Mouse (Mus musculus) C2C12 (cell line): ENCODE data around the gene Atp5b. TPM values are rescaled to one million over a fixed set of nuclear protein-coding genes. Genes with fewer than 3 reads are reported as not detected.

Experiments
- H3K27me3 ChIP-seq: one replicate; pipeline ENCODE4 v1.6.1; 2011; ENCODE audit not compliant: control insufficient read depth, insufficient read depth, insufficient read length
- H3K36me3 ChIP-seq: one replicate; pipeline ENCODE4 v1.6.1; 2011; ENCODE audit not compliant: control insufficient read depth, insufficient read depth
- H3K4me3 ChIP-seq: one replicate; pipeline ENCODE4 v1.5.1; 2011; ENCODE audit warnings: mild to moderate bottlenecking, control low read depth; ENCODE audit not compliant: poor library complexity, insufficient read depth, severe bottlenecking
- H3K79me2 ChIP-seq: one replicate; pipeline ENCODE4 v1.6.1; 2011; ENCODE audit not compliant: control insufficient read depth, insufficient read depth
- H3K79me3 ChIP-seq: one replicate; pipeline ENCODE4 v1.6.1; 2011; ENCODE audit warnings: low read depth, control low read depth
- H3ac ChIP-seq: one replicate; pipeline ENCODE3; 2011; ENCODE audit warnings: low read depth; ENCODE audit not compliant: control insufficient read depth, insufficient read length
- CEBPB ChIP-seq: IDR thresholded peaks from one replicate; pipeline ENCODE4 v1.6.1; 2011; ENCODE audit warnings: low read depth, mild to moderate bottlenecking, control low read depth, moderate library complexity
- CTCF ChIP-seq: IDR thresholded peaks from one replicate; pipeline ENCODE4 v1.5.1; 2011; ENCODE audit not compliant: control insufficient read depth, insufficient read depth, insufficient read length
- FOSL1 ChIP-seq: IDR thresholded peaks from one replicate; pipeline ENCODE4 v1.8.0; 2011; ENCODE audit warnings: mild to moderate bottlenecking, low read length; ENCODE audit not compliant: poor library complexity, insufficient read depth, severe bottlenecking
- MAX ChIP-seq: IDR thresholded peaks from one replicate; pipeline ENCODE4 v1.6.1; 2011; ENCODE audit warnings: mild to moderate bottlenecking, control low read depth
- MYOD1 ChIP-seq: IDR thresholded peaks from one replicate; pipeline ENCODE4 v1.6.1; 2011; ENCODE audit warnings: low read depth; ENCODE audit not compliant: control insufficient read depth, insufficient read length
- MYOG ChIP-seq: IDR thresholded peaks from one replicate; pipeline ENCODE4 v1.6.1; 2011; ENCODE audit not compliant: control insufficient read depth, insufficient read length; ENCODE audit errors: extremely low read depth
- USF1 ChIP-seq: IDR thresholded peaks from one replicate; pipeline ENCODE4 v1.6.1; 2011; ENCODE audit warnings: low read depth, mild to moderate bottlenecking, control low read depth, moderate library complexity
- polyA plus RNA-seq: library from polyadenylated mRNA; unstranded; fragments of >200 nt; fragmentation: generic; extraction: Trizol; gene quantifications from one replicate; pipeline ENCODE4 v1.2.1, GENCODE M21; 2012; ENCODE audit warnings: missing spikeins

Gene Atp5b
- polyA plus RNA-seq, 1 experiment: 3,917 TPM

DNA sequence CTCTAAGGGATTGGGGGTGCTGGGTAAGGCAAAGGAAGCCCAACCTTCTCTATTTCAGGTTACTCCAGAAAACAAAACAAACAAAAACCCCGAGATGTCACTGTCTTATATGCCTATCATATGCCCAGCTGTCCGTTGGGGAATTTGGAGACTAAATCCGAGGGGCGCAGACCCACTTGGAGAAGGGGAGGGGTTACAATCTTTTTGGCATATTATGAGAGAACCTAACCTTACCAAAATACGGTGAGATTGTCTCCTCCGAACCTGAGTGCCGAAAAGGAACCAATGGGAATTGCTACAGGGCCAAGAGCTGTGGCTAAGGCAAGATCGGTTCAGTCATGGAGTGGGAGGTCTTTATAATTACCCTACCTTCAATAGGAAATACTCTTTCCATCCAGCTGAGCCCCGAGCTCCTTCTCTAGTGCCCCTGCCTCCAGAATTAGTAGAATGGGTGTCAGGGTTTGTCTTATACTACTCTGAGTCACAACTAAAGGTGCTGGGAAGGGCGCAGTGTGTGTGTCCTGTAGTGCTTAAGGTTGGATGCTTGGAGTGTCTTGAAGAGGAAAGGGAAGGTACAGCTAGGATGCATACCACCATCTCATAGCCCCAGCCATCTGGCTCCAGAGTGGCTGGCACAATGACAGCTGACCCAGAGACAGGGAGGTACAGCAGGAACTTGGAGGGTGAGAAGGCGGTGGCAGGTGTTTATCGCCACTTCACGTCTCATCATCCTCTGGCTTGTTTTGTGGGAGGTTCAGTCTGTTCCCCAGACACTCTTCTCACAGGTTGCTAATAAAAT is 10.6 kb downstream of the Atp5b start:
- TF ChIP-seq MAX: no peak
- no peak for TF ChIP-seq CEBPB
- no peak for TF ChIP-seq USF1
- TF ChIP-seq MYOD1: peak; percentile 3
- no peak for TF ChIP-seq CTCF
- H3K36me3 ChIP-seq: peaks cover 21% of the 10 kb centered on the region
- H3K79me2 ChIP-seq: peaks cover 24% of the 10 kb centered on the region
- H3K4me3 ChIP-seq: peak overlapping the region; percentile 55
- peaks cover 13% of the 10 kb centered on the region for H3K79me3 ChIP-seq
- no peaks in the 10 kb centered on the region for H3K27me3 ChIP-seq
- peak overlapping the region; percentile 67 for H3ac ChIP-seq

DNA sequence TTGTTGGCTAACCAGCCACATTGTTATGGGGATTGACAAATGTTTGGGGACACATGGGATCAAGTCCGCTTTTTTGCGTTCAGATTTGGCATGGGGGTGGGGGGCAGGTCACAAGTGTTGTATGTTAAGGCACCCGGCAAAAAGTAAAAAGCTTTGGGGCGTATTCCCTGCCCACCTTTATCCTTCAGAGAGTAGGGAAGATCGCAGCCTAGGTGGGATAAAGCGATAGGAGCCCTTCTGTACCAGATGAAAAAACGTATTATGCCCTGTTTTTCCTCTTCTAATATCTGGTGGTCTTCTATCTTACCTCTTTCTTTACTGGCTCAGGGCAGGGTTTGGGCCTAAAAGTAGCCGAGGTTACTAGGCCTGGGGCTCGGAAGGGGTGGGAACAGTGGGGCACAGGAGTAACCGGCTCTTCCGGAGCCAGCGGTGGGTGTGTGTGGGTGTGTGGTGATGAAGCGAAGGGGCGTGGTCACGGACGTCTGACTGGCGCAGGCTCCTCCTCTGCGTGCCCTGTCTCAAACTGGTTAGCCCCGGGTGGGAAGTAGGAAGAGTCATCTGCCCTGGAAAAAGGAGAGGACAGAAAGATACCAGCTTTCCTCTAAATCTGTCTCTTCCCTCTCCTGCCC is 11.4 kb downstream of the Atp5b start:
- peaks cover 31% of the 10 kb centered on the region for H3K79me2 ChIP-seq
- H3K27me3 ChIP-seq: no peaks in the 10 kb centered on the region
- H3ac ChIP-seq: no peak overlapping the region
- H3K4me3 ChIP-seq: no peak overlapping the region
- peaks cover 13% of the 10 kb centered on the region for H3K36me3 ChIP-seq
- TF ChIP-seq USF1 (no peak), FOSL1 (no peak), CEBPB (no peak), MYOD1 (no peak), CTCF (no peak), MYOG (no peak), MAX (no peak)
- H3K79me3 ChIP-seq: peaks cover 17% of the 10 kb centered on the region

DNA sequence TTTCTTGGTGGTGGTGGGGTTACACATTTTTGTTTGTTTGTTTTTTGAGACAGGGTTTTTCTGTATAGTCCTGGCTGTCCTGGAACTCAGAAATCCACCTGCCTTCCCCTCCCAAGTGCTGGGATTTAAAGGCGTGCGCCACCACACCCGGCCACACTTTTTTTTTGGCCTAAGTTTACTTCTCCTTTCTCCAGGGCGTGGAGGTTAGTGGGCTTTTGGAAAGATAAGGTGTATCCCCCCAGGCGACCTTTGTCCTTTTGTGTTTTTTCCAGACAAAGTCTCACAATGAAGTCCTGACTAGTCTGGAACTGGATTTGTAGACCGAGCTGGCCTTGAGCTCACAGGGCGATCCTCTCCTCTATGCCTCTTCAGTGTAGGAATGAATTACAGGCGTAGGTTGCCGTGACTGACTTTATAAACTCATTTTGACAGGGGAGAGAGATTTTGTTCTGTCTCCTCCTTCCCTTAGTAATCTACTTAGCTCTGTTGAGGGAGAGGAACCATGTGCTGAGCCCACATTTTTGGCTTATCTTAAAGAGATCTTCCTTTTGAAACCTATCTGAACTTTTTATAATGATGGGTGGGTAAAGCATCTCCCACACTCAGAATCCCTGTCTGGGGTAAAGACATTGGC is 12.0 kb downstream of the Atp5b start:
- Histone ChIP-seq H3K4me3 (no peak overlapping the region), H3ac (no peak overlapping the region), H3K79me3 (peaks cover 23% of the 10 kb centered on the region), H3K36me3 (peaks cover 7% of the 10 kb centered on the region), H3K27me3 (no peaks in the 10 kb centered on the region), H3K79me2 (peaks cover 38% of the 10 kb centered on the region)
- no peak for TF ChIP-seq CEBPB
- no peak for TF ChIP-seq MYOG
- no peak for TF ChIP-seq FOSL1
- no peak for TF ChIP-seq USF1
- TF ChIP-seq MYOD1: no peak
- no peak for TF ChIP-seq MAX
- no peak for TF ChIP-seq CTCF

GRCm38 (mm10) chr10:128096313-128096692 is 13.2 kb downstream of the Atp5b start:
- Histone ChIP-seq H3K27me3 (no peaks in the 10 kb centered on the region), H3K79me3 (peaks cover 34% of the 10 kb centered on the region), H3K79me2 (peaks cover 50% of the 10 kb centered on the region), H3K36me3 (peaks cover 5% of the 10 kb centered on the region), H3ac (peak overlapping the region; percentile 24), H3K4me3 (peak overlapping the region; percentile 89)
- TF ChIP-seq USF1 (no peak), MYOD1 (no peak), CEBPB (no peak), MYOG (no peak), CTCF (no peak), MAX (no peak), FOSL1 (no peak)

- H3K79me3 ChIP-seq: peaks cover 40% of the 10 kb centered on the region
- no peak for TF ChIP-seq MYOG
- no peak for TF ChIP-seq MAX
- H3K36me3 ChIP-seq: peaks cover 9% of the 10 kb centered on the region
- no peaks in the 10 kb centered on the region for H3K27me3 ChIP-seq
- peaks cover 56% of the 10 kb centered on the region for H3K79me2 ChIP-seq
- peak overlapping the region; percentile 89 for H3K4me3 ChIP-seq
- H3ac ChIP-seq: peak overlapping the region; percentile 99
These were observed 13.9 kb downstream of the Atp5b start for GRCm38 (mm10) chr10:128096693-128097586.
